Mouse (Mus musculus): Measurements from ENCODE around the gene Gm37419. TPM values are rescaled to one million over a fixed set of nuclear protein-coding genes. Genes with fewer than 3 reads are reported as not detected.
A peak's percentile ranks its signal among the peaks of the same experiment; 100 is the strongest.

Gm37419 gene
- polyA plus RNA-seq, 1 experiment from 2014 or later, result not detected

DNA sequence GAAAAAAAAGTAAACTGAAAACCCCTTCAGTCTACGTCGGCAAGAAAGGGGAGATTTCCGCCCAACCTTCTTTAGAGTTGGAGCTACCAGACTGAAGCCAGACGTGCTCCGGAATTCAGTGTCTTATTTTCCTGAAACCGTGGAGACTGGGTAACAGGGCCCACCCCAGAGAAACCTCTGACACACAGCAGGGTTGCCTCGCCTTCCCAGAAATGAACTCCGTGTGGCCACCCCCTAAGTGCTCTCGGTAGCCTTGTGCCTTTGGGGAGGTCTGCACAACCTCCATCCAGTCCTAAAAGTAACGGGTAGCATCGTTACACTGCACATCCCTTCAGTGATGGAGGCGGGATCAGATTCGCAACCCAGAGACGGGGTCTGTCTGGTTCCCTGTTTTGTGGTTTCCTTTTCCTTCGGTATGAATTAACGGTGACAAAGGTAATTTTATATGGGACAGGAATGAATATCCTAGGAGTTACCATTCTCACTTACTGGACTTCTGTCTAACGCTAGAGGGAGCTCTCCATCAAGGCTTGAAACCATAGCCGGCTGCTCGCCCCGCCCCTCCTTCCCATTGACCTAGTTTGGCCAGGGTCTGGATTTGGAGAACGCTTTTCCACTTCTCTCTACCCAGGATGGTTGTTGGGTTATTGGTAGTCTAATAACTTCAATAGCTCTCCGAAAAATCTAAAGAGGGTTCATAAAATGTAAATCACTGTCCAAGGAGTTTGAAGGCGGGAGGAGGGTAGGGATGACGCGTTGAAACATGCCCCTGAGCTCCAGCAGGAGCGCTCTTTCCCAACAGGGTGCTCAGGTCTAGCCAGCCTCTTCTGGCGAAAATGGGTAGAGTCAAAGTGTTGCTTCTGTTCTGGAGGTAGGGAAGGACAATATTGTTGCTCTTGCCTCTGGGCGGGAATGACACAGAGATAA lies 6.1 kb upstream of the Gm37419 start:
- H3K36me3 ChIP-seq, result no peaks in the 10 kb centered on the region
- WGBS, result 2% methylated on average over 28 of the region's 28 CpGs
- no peak overlapping the region for H3K9ac ChIP-seq (replicated peaks)
- ATAC-seq (ENCODE audit: low FRiP score, low read depth), result peak; percentile 70
- peaks cover 84% of the 10 kb centered on the region for H3K27me3 ChIP-seq
- peaks cover 52% of the 10 kb centered on the region for H3K4me1 ChIP-seq
- H3K27ac ChIP-seq (replicated peaks), result no peak overlapping the region
- peak overlapping the region; percentile 69 for H3K4me2 ChIP-seq (replicated peaks)
- H3K9me3 ChIP-seq, result no peaks in the 10 kb centered on the region
- H3K4me3 ChIP-seq, result peak overlapping the region; percentile 44

GRCm38 (mm10) chr16:23982891-23983588 lies 5.2 kb upstream of the Gm37419 start:
- H3K4me1 ChIP-seq, result peaks cover 52% of the 10 kb centered on the region
- H3K27ac ChIP-seq (replicated peaks), result no peak overlapping the region
- under 1% methylated on average over 33 of the region's 33 CpGs for WGBS
- no peak overlapping the region; the same call in 1 of the 2 replicates for H3K9ac ChIP-seq (replicated peaks)
- H3K4me2 ChIP-seq (replicated peaks), result peak overlapping the region; percentile 69
- peaks cover 80% of the 10 kb centered on the region for H3K27me3 ChIP-seq
- H3K4me3 ChIP-seq, result peak overlapping the region; percentile 44
- no peak for ATAC-seq (ENCODE audit: low FRiP score, low read depth)
- no peaks in the 10 kb centered on the region for H3K9me3 ChIP-seq
- no peaks in the 10 kb centered on the region for H3K36me3 ChIP-seq

DNA sequence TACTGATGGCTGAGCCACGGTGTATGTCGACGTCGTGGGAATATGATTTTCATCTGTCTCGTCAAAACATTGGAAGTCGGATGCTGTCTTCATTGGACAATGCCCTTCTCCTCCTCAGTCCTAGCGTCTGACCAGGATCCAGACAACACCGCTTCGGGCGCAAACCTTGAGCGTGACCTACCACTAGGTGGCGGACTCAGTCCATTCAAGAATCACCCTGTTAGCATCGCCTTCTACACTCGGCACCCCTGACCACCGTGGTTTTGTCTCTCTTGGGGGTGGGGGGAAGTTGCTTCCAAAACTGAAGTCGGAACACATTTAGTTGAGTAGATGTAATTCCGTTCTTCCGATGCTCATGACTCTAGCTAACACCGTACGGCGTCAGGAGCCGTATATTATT lies 4.1 kb upstream of the Gm37419 start:
- H3K27ac ChIP-seq (replicated peaks), result no peak overlapping the region
- ATAC-seq (ENCODE audit: low FRiP score, low read depth), result peak; percentile 41
- peaks cover 52% of the 10 kb centered on the region for H3K4me1 ChIP-seq

GRCm38 (mm10) chr16:23984760-23985466 lies 3.4 kb upstream of the Gm37419 start:
- H3K27me3 ChIP-seq, result peaks cover 64% of the 10 kb centered on the region
- no peak for ATAC-seq (ENCODE audit: low FRiP score, low read depth)
- peaks cover 58% of the 10 kb centered on the region for H3K4me1 ChIP-seq
- peak overlapping the region; percentile 69 for H3K4me2 ChIP-seq (replicated peaks)
- H3K36me3 ChIP-seq, result no peaks in the 10 kb centered on the region
- H3K9me3 ChIP-seq, result no peaks in the 10 kb centered on the region
- whole genome bisulfite sequencing, result 1% methylated on average over 22 of the region's 22 CpGs
- peak overlapping the region; percentile 32 for H3K4me3 ChIP-seq
- H3K27ac ChIP-seq (replicated peaks), result no peak overlapping the region
- H3K9ac ChIP-seq (replicated peaks), result peak overlapping the region; percentile 21; the same call in 1 of the 2 replicates

More for the DNA sequence above, 4.1 kb upstream of the Gm37419 start:
- Histone ChIP-seq H3K9me3 (no peaks in the 10 kb centered on the region), H3K9ac (replicated peaks) (no peak overlapping the region; the same call in 1 of the 2 replicates), H3K36me3 (no peaks in the 10 kb centered on the region), H3K4me3 (peak overlapping the region; percentile 32), H3K27me3 (peaks cover 71% of the 10 kb centered on the region), H3K4me2 (replicated peaks) (peak overlapping the region; percentile 69)
- 2% methylated on average over 22 of the region's 22 CpGs for WGBS

DNA sequence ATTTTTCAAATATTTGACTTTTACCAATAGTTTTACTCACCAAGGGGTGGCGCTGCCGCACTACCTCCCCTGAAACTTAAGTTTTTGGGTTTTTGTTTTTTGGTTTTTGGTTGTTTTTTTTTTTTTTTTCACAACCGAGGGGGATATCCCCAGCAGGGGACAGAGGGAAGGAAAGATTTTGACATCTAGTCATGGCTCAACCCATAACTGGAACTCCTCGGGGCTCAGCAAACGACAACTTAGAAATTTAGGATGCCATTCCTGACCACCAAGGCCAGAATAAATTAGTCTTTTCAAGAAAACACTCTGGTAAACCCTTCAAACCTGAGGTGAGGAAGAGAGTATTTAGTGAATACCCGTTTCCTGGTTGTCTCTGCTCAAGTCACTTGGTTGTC lies 2.8 kb upstream of the Gm37419 start:
- no peak for ATAC-seq (ENCODE audit: low FRiP score, low read depth)
- Histone ChIP-seq H3K4me1 (peaks cover 62% of the 10 kb centered on the region), H3K27ac (replicated peaks) (no peak overlapping the region), H3K4me2 (replicated peaks) (no peak overlapping the region), H3K9me3 (no peaks in the 10 kb centered on the region), H3K9ac (replicated peaks) (no peak overlapping the region), H3K27me3 (peaks cover 58% of the 10 kb centered on the region), H3K36me3 (no peaks in the 10 kb centered on the region), H3K4me3 (no peak overlapping the region)
- 2% methylated on average over 6 of the region's 6 CpGs for WGBS

- Histone ChIP-seq H3K27ac (replicated peaks) (no peak overlapping the region), H3K36me3 (no peaks in the 10 kb centered on the region), H3K9ac (replicated peaks) (no peak overlapping the region), H3K9me3 (no peaks in the 10 kb centered on the region), H3K27me3 (peaks cover 51% of the 10 kb centered on the region), H3K4me1 (peaks cover 58% of the 10 kb centered on the region), H3K4me2 (replicated peaks) (peak overlapping the region; percentile 98; the same call in 1 of the 2 replicates), H3K4me3 (peak overlapping the region; percentile 68; the same call in 1 of the 2 replicates)
- WGBS, result 3% methylated on average over 2 of the region's 3 CpGs
- ATAC-seq (ENCODE audit: low FRiP score, low read depth), result no peak
Observed at GRCm38 (mm10) chr16:23986176-23986575, 2.1 kb upstream of the Gm37419 start.

DNA sequence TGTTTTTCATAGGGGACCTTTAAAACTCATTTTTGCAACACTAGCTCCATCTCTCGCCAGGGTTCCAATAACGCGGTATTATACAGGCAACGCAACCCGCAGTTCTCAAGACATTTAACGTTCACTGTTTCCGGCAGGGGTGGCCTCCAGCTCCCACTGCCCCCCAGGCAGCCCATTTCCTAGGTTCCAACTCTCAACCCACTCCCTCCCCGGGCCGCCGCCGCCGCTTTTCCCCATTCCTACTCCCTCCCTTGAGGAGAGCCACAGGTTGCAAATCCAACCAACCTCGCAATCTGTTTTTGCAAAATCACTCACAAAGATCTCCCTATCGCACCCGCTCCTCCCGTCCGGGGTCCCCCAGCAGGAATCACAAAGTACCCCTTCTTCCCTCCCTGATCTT lies 1.4 kb upstream of the Gm37419 start:
- no peaks in the 10 kb centered on the region for H3K36me3 ChIP-seq
- peak overlapping the region; percentile 77; the same call in 1 of the 2 replicates for H3K9ac ChIP-seq (replicated peaks)
- H3K4me3 ChIP-seq, result peak overlapping the region; percentile 68
- no peaks in the 10 kb centered on the region for H3K9me3 ChIP-seq
- H3K4me1 ChIP-seq, result peaks cover 56% of the 10 kb centered on the region
- H3K4me2 ChIP-seq (replicated peaks), result peak overlapping the region; percentile 98
- peaks cover 44% of the 10 kb centered on the region for H3K27me3 ChIP-seq
- ATAC-seq (ENCODE audit: low FRiP score, low read depth), result no peak
- H3K27ac ChIP-seq (replicated peaks), result no peak overlapping the region
- WGBS, result under 1% methylated on average over 17 of the region's 17 CpGs

- H3K27ac ChIP-seq (replicated peaks), result peak overlapping the region; percentile 97
- WGBS, result under 1% methylated on average over 59 of the region's 64 CpGs
- H3K4me2 ChIP-seq (replicated peaks), result peak overlapping the region; percentile 98
- H3K4me1 ChIP-seq, result peaks cover 52% of the 10 kb centered on the region
- no peaks in the 10 kb centered on the region for H3K36me3 ChIP-seq
- peaks cover 41% of the 10 kb centered on the region for H3K27me3 ChIP-seq
- ATAC-seq (ENCODE audit: low FRiP score, low read depth), result peak; percentile 25
- H3K9me3 ChIP-seq, result no peaks in the 10 kb centered on the region
- H3K4me3 ChIP-seq, result peak overlapping the region; percentile 68
- H3K9ac ChIP-seq (replicated peaks), result peak overlapping the region; percentile 77
Observed at GRCm38 (mm10) chr16:23987341-23988156, 733 bp upstream of the Gm37419 start.

DNA sequence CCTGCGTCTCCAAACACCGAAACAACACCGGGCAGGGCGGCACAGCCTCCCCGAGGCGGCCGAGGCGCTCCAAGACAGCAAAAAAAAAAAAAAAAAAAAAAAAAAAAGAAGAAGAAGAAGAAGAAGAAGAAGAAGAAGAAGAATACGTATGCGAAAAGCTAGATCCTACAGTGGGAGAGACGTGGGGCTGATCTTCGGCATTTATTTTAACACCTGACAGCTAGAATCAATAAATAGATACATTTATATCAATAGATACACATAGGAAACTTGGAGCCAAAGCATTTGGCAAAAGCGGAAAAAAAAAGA lies 171 bp upstream of the Gm37419 start:
- WGBS, result 0% methylated on average over 12 of the region's 13 CpGs
- peak overlapping the region; percentile 68 for H3K4me3 ChIP-seq
- H3K27ac ChIP-seq (replicated peaks), result peak overlapping the region; percentile 97
- no peaks in the 10 kb centered on the region for H3K9me3 ChIP-seq
- peaks cover 46% of the 10 kb centered on the region for H3K4me1 ChIP-seq
- H3K27me3 ChIP-seq, result peaks cover 36% of the 10 kb centered on the region
- no peak for ATAC-seq (ENCODE audit: low FRiP score, low read depth)
- H3K4me2 ChIP-seq (replicated peaks), result peak overlapping the region; percentile 98
- H3K9ac ChIP-seq (replicated peaks), result peak overlapping the region; percentile 77
- no peaks in the 10 kb centered on the region for H3K36me3 ChIP-seq

- ATAC-seq (ENCODE audit: low FRiP score, low read depth), result peak; percentile 32; the same call in 1 of the 2 replicates
- Histone ChIP-seq H3K4me3 (peak overlapping the region; percentile 68), H3K4me2 (replicated peaks) (peak overlapping the region; percentile 98), H3K36me3 (no peaks in the 10 kb centered on the region), H3K27me3 (peaks cover 26% of the 10 kb centered on the region), H3K27ac (replicated peaks) (peak overlapping the region; percentile 97), H3K9me3 (no peaks in the 10 kb centered on the region), H3K4me1 (peaks cover 36% of the 10 kb centered on the region), H3K9ac (replicated peaks) (peak overlapping the region; percentile 77)
- WGBS, result 2% methylated on average over 24 of the region's 25 CpGs
Observed at GRCm38 (mm10) chr16:23989209-23990160, 1.2 kb downstream of the Gm37419 start.
